Mouse (Mus musculus) small intestine, adult 2 months (tissue): ENCODE data around the gene Dclk1.

Experiments used
- CTCF ChIP-seq: fragments of 200-500 bp; IDR thresholded peaks from 2 replicates; pipeline ENCODE4 v1.5.1; 2012; ENCODE audit warnings: low read depth, mild to moderate bottlenecking, control low read depth, inconsistent platforms, low read length, moderate library complexity, mixed read lengths; ENCODE audit not compliant: insufficient replicate concordance, insufficient read length; ENCODE audit errors: extremely low read depth
- POLR2A ChIP-seq: fragments of 200-500 bp; IDR thresholded peaks from 2 replicates; pipeline ENCODE4 v1.6.1; 2012; ENCODE audit warnings: low read depth, mild to moderate bottlenecking, control low read depth, inconsistent platforms, low read length, moderate library complexity

GRCm38 (mm10) chr3:55442012-55442645 lies 200.0 kb downstream of the Dclk1 start:
- TF ChIP-seq CTCF (no peak), POLR2A (no peak)
